Comparison of ENCODE assay signal across 9 mouse cellular contexts in the genomic region with DNA sequence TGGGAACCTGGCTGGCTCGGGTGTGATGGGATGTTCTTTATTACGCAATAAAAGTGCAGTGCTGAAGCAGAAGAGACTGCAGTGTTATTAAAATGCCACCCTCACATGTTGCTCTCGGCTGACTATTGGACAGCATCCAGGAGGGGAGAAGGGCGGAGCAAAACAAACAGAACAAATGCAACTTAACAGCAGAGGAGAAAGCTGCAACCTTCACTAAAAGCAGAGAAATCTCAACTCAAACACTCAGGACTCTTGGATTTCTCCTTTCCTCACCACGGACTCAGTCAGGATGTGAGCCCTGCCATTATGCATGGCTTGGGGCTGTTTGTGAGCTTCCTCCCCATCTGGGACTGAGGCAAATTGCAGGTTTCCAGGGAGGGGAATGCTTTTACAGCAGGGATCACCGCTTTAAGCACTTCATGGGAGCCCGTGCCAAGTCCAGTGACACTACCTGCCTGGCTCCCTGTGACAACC.
DNase-seq lines count a peak whose midpoint lies in the region; ATAC-seq lines count a peak whose summit lies in the region.
"Had no signal": no experiment of that assay in that cellular context is flagged by ENCODE, and none has a peak within 500 bp of the region (broad histone marks: within the 10 kb centered on the region; RNA-seq: fewer than 3 reads in every experiment).

No protein-coding gene starts in this region.

- DNase-seq in embryo, embryonic 10 days (ENCODE audit: low spot score) = peak; percentile 13
- DNase-seq in embryo, embryonic 9.5 days (ENCODE audit: extremely low spot score) = no peak
- peak; percentile 3 for DNase-seq in right cerebral cortex, postnatal 4 days
- DNase-seq in right cerebral cortex, postnatal 14 days = no peak
- DNase-seq in large intestine, adult 2 months (ENCODE audit: low read depth, low spot score) = peak; percentile 47
- DNase-seq in thymus, adult 18-20 months = no peak
- no peak for DNase-seq in testis, postnatal 10 days (ENCODE audit: low spot score)

- H3K9ac ChIP-seq in heart, embryonic 16.5 days (ENCODE audit: low read length) = 0 out of 2 replicates have a peak overlapping the region, but pooled peaks have one; percentile 40

- peaks cover 6% of the 10 kb centered on the region for H3K4me1 ChIP-seq in heart, embryonic 16.5 days (ENCODE audit: control insufficient read depth, insufficient read depth, low read length)

- H3K36me3 ChIP-seq in heart, embryonic 16.5 days (ENCODE audit: control insufficient read depth, insufficient read depth) = no peaks in the 10 kb centered on the region

- H3K4me2 ChIP-seq in heart, embryonic 16.5 days (ENCODE audit: low read depth, low read length) = peak overlapping the region; percentile 27

- ATAC-seq in heart, embryonic 16.5 days (replicated peaks; ENCODE audit: extremely low read depth, insufficient read depth, low FRiP score) = no peak

- no peaks in the 10 kb centered on the region for H3K27me3 ChIP-seq in heart, embryonic 16.5 days (ENCODE audit: control insufficient read depth, insufficient read depth, low read length)

- H3K27ac ChIP-seq in heart, embryonic 16.5 days (ENCODE audit: low read length) = no peak overlapping the region

- WGBS in heart, embryonic 16.5 days = 42% methylated on average over 7 of the region's 7 CpGs
- 6% methylated on average over 7 of the region's 7 CpGs for WGBS in large intestine, adult 2 months

- H3K4me3 ChIP-seq in heart, embryonic 16.5 days (ENCODE audit: low read length) = no peak overlapping the region
- H3K4me3 ChIP-seq: erythroblast, embryonic 14.5 days had no signal

- H3K9me3 ChIP-seq in heart, embryonic 16.5 days (replicated peaks; ENCODE audit: control insufficient read depth, low read length) = no peaks in the 10 kb centered on the region

Comparison
In these comparisons a context has a peak if more than half of its experiments do, and no peak if none do; other contexts are left out.
1. DNase-seq: peak in embryo, embryonic 10 days (single experiment), right cerebral cortex, postnatal 4 days (single experiment) and large intestine, adult 2 months (single experiment); none in embryo, embryonic 9.5 days (single experiment), right cerebral cortex, postnatal 14 days (single experiment), thymus, adult 18-20 months (0 of 2) and testis, postnatal 10 days (single experiment).